Mouse (Mus musculus) ES-E14 (cell line): Measurements from ENCODE around the gene Caskin1.

ENCODE experiments used
- CHD2 ChIP-seq: IDR thresholded peaks from 2 replicates; pipeline ENCODE4 v1.6.1; 2014; ENCODE audit warnings: mild to moderate bottlenecking, low read depth, low read length, inconsistent platforms
- HCFC1 ChIP-seq: IDR thresholded peaks from 2 replicates; pipeline ENCODE4 v1.6.1; 2012; ENCODE audit warnings: low read length, inconsistent platforms, borderline replicate concordance; ENCODE audit not compliant: insufficient read depth
- ZC3H11A ChIP-seq: IDR thresholded peaks from 2 replicates; pipeline ENCODE4 v1.6.1; 2012; ENCODE audit warnings: low read depth, mild to moderate bottlenecking, inconsistent platforms, low read length, borderline replicate concordance
- ZNF384 ChIP-seq: IDR thresholded peaks from 2 replicates; pipeline ENCODE4 v1.6.1; 2012; ENCODE audit warnings: low read depth, low read length, inconsistent platforms

GRCm38 (mm10) chr17:24463374-24464133 is 24.8 kb upstream of the Caskin1 start:
- TF ChIP-seq HCFC1, result no peak
- no peak for TF ChIP-seq ZNF384
- TF ChIP-seq CHD2, result no peak
- TF ChIP-seq ZC3H11A, result no peak
